In genomic region chr5:117115836-117116366, GRCm38 (mm10) we compare ENCODE assay signal across 7 mouse cellular contexts. TPM values are rescaled to one million over a fixed set of nuclear protein-coding genes. Genes with fewer than 3 reads are reported as not detected.
DNase-seq lines count a peak whose midpoint lies in the region; ATAC-seq and TF ChIP-seq lines count a peak whose summit lies in the region.

Gene Suds3 (minus strand): TSS chr5:117116113.

- H3K36me3 ChIP-seq in embryonic facial prominence, embryonic 13.5 days, result peaks cover 26% of the 10 kb centered on the region
- no peaks in the 10 kb centered on the region for H3K36me3 ChIP-seq in heart, adult 2 months (ENCODE audit: control insufficient read depth, insufficient read depth, low read length)
- H3K36me3 ChIP-seq in limb, embryonic 13.5 days, result peaks cover 28% of the 10 kb centered on the region
- 0 out of 2 replicates have a peak, but pooled peaks cover 5% of the 10 kb centered on the region for H3K36me3 ChIP-seq in midbrain, embryonic 16.5 days (ENCODE audit: control insufficient read depth, insufficient read depth, low read length)

- H3K4me2 ChIP-seq in embryonic facial prominence, embryonic 13.5 days, result peak within 1 kb of the TSS; percentile 94
- H3K4me2 ChIP-seq in limb, embryonic 13.5 days (replicated peaks), result peak within 1 kb of the TSS; percentile 95
- peak within 1 kb of the TSS; percentile 91 for H3K4me2 ChIP-seq in midbrain, embryonic 16.5 days (ENCODE audit: low read length)

- intact Hi-C loops in heart, adult 2 months (cut with DNase I), result loop anchor here (5.0 to 10.0 kb wide), 5 partner anchors 171 to 376 kb away; partner anchors contain the start of genes Pebp1 and Rfc5

- H3K27me3 ChIP-seq in embryonic facial prominence, embryonic 13.5 days, result peaks cover 4% of the 10 kb centered on the region
- no peaks in the 10 kb centered on the region for H3K27me3 ChIP-seq in heart, adult 2 months (ENCODE audit: control insufficient read depth, insufficient read depth, low read length)
- peaks cover 6% of the 10 kb centered on the region for H3K27me3 ChIP-seq in limb, embryonic 13.5 days
- peaks cover 1% of the 10 kb centered on the region for H3K27me3 ChIP-seq in midbrain, embryonic 16.5 days (ENCODE audit: control insufficient read depth, insufficient read depth, low read depth, low read length)

- H3K4me3 ChIP-seq in embryonic facial prominence, embryonic 13.5 days, result peak within 1 kb of the TSS; percentile 94
- H3K4me3 ChIP-seq in heart, adult 2 months, result peak within 1 kb of the TSS; percentile 94
- H3K4me3 ChIP-seq in limb, embryonic 13.5 days, result peak within 1 kb of the TSS; percentile 96
- H3K4me3 ChIP-seq in midbrain, embryonic 16.5 days (ENCODE audit: low read depth, low read length), result peak within 1 kb of the TSS; percentile 91

- H3K27ac ChIP-seq in embryonic facial prominence, embryonic 13.5 days, result peak within 1 kb of the TSS; percentile 82
- H3K27ac ChIP-seq in heart, adult 2 months, result peak within 1 kb of the TSS; percentile 100
- H3K27ac ChIP-seq in limb, embryonic 13.5 days, result peak within 1 kb of the TSS; percentile 55
- peak within 1 kb of the TSS; percentile 93 for H3K27ac ChIP-seq in midbrain, embryonic 16.5 days (ENCODE audit: low read length)

- WGBS in embryonic facial prominence, embryonic 13.5 days, result 0% methylated on average over 59 of the region's 59 CpGs
- 2% methylated on average over 59 of the region's 59 CpGs for WGBS in heart, adult 2 months
- WGBS in limb, embryonic 13.5 days, result under 1% methylated on average over 44 of the region's 59 CpGs
- WGBS in midbrain, embryonic 16.5 days, result under 1% methylated on average over 55 of the region's 59 CpGs

- H3K79me2 ChIP-seq in heart, adult 2 months (replicated peaks; ENCODE audit: control insufficient read depth, insufficient read depth, low read length), result 0 out of 2 replicates have a peak, but pooled peaks cover 1% of the 10 kb centered on the region

- H3K9me3 ChIP-seq in embryonic facial prominence, embryonic 13.5 days, result no peaks in the 10 kb centered on the region
- no peaks in the 10 kb centered on the region for H3K9me3 ChIP-seq in limb, embryonic 13.5 days
- no peaks in the 10 kb centered on the region for H3K9me3 ChIP-seq in midbrain, embryonic 16.5 days (replicated peaks; ENCODE audit: control insufficient read depth, low read length, poor library complexity, severe bottlenecking)

- 0 out of 2 replicates have a peak, but pooled peaks have one; percentile 100 for TF ChIP-seq CTCF in heart, adult 2 months (IDR thresholded peaks at IDR 0.05)

- peak; percentile 95 for DNase-seq in adrenal gland, postnatal 36 days
- peak; percentile 94 to 99 for DNase-seq in heart, adult 2 months
- DNase-seq in kidney, adult 8-10 months, result peak; percentile 94 to 98
- DNase-seq in spleen, postnatal 10 days (ENCODE audit: low spot score in 2 of 2), result peak; percentile 97 to 100

- TF ChIP-seq EP300 in heart, adult 2 months (IDR thresholded peaks at IDR 0.05; ENCODE audit: insufficient read depth, low read depth, low read length), result peak; percentile 34; the same call in 1 of the 2 replicates

- peak within 1 kb of the TSS; percentile 92 for H3K9ac ChIP-seq in embryonic facial prominence, embryonic 13.5 days
- peak within 1 kb of the TSS; percentile 94 for H3K9ac ChIP-seq in heart, adult 2 months (ENCODE audit: low read depth, low read length)
- H3K9ac ChIP-seq in limb, embryonic 13.5 days, result peak within 1 kb of the TSS; percentile 92
- peak within 1 kb of the TSS; percentile 91 for H3K9ac ChIP-seq in midbrain, embryonic 16.5 days (ENCODE audit: low read depth, low read length)

- peak; percentile 69 for ATAC-seq in embryonic facial prominence, embryonic 13.5 days (ENCODE audit: insufficient number of reproducible peaks, insufficient read depth, low FRiP score, low TSS enrichment, low read depth)
- ATAC-seq in limb, embryonic 13.5 days (ENCODE audit: low FRiP score, low read depth), result peak; percentile 80
- ATAC-seq in midbrain, embryonic 16.5 days, result peak; percentile 73

- no peak for TF ChIP-seq POLR2A in heart, adult 2 months (IDR thresholded peaks at IDR 0.05; ENCODE audit: insufficient read depth, low read depth, low read length)

- H3K4me1 ChIP-seq in embryonic facial prominence, embryonic 13.5 days, result peaks cover 29% of the 10 kb centered on the region
- peaks cover 1% of the 10 kb centered on the region; the same call in 1 of the 2 replicates for H3K4me1 ChIP-seq in heart, adult 2 months (ENCODE audit: control insufficient read depth, insufficient read depth, low read length)
- H3K4me1 ChIP-seq in limb, embryonic 13.5 days, result peaks cover 18% of the 10 kb centered on the region
- H3K4me1 ChIP-seq in midbrain, embryonic 16.5 days (ENCODE audit: control insufficient read depth, insufficient read depth, low read length), result peaks cover 17% of the 10 kb centered on the region

RNA-seq across cellular contexts. Expression of gene Suds3, which starts in this region (rescaled TPM):
- total RNA-seq in adrenal gland, postnatal 36 days (2021), result 100 to 1,000 TPM; 115 to 134 TPM
- 87.8 and 89.7 TPM in 2 replicates for polyA plus RNA-seq in embryonic facial prominence, embryonic 13.5 days (2015; fragmentation: Nextera tagmentation; extraction: Ambion mirVana)
- total RNA-seq in heart, adult 2 months (2021), result 100 to 1,000 TPM in 1 of 2 experiments, 10 to 100 TPM in 1; 76.8 to 112 TPM
- 44.7 and 55.9 TPM in 2 replicates for polyA plus RNA-seq in heart, adult 2 months (2012; rRNA removed)
- 76.9 and 78.2 TPM in 2 replicates for polyA plus RNA-seq in limb, embryonic 13.5 days (2015; fragmentation: Nextera tagmentation; extraction: Ambion mirVana)
- 82.3 and 83.6 TPM in 2 replicates for polyA plus RNA-seq in midbrain, embryonic 16.5 days (2015; fragmentation: Nextera tagmentation; extraction: Ambion mirVana)

Comparison
In these comparisons a context has a peak if more than half of its experiments do, and no peak if none do; other contexts are left out.
1. Peak in every context shown above with its lines: DNase-seq, ATAC-seq, H3K4me3 ChIP-seq and H3K27ac ChIP-seq.